Mouse (Mus musculus) spleen, postnatal 36 days (tissue): ENCODE data around the gene Cdkl3.
A peak's percentile ranks its signal among the peaks of the same experiment; 100 is the strongest.

Source experiments
- DNase-seq, 2 experiments: peaks; one replicate each; pipeline ENCODE4 v3.0.0; 2022; ENCODE audit warnings: low spot score in 2 of 2, mixed read lengths in 1 of 2

Gene Cdkl3

DNA sequence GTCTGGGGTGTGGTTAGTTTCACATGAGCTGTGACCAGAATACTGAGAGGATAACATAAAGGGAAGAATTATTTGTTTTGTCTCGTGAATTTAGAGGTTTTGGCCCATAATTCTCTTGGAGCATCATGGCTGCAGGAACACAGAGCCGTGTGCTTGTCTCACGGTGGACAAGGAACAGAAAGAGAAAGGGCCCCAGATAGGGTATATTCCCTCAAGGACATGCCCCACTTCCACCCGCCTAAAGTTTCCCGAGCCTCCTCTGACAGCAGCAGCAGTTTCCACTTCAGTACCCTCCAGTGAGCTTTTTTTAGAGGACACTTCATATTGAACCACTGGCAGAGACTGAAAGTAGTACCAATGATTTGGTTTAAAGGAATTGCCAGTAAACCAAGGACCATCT is 7.5 kb downstream of the Cdkl3 start:
- DNase-seq: no peak

DNA sequence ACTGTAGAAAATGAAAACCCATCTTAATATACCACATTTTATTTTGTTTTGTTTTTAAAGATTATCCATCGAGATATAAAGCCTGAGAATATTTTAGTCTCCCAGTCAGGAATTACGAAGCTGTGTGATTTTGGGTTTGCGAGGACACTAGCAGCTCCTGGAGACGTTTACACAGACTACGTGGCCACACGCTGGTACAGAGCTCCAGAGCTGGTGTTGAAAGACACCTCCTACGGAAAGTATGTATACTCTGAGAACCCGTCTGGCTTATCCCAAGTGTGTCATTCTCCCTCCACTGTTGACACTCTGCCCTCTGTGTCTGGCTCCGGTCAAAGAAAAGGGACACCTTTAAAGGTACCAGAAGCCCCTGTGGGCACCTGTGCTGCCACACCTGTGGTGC is 14.2 kb downstream of the Cdkl3 start:
- no peak for DNase-seq

DNA sequence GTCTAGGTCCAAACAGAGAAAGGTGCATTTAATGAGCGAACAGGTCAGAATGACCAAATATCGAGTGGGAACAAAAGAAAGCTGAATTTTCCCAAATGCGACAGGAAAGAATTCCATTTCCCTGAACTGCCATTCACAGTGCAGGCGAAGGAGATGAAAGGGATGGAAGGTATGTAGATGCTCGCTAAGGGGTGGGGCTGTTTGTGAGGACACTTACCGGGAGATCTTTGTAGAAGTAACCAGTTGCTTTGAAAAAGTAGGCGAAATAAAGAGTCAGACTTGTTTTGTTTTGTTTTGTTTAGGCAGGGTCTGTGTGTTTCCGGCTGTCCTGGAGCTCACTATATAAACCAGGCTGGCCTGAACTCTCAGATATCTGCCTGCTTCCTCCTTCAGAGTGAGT is 28.3 kb downstream of the Cdkl3 start:
- DNase-seq: no peak

DNA sequence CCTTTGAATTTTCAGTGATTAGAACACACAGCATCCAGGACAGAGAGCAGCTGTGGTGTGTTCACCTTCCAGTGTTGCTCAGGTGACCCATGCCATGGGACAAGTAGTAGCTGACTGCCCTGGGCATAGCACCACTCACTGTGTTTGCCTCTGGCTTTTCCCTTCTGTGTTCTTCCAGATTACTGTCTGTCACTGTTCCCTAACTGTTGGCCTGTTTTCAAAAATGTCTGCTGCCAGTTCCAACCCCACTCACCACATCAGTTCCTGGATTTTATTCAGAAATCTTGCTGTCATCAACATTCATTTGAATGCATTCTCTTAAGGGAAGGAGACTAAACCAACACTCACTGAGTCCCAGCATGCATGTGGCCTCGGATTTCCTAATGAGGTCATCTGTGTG is 29.9 kb downstream of the Cdkl3 start:
- no peak for DNase-seq

DNA sequence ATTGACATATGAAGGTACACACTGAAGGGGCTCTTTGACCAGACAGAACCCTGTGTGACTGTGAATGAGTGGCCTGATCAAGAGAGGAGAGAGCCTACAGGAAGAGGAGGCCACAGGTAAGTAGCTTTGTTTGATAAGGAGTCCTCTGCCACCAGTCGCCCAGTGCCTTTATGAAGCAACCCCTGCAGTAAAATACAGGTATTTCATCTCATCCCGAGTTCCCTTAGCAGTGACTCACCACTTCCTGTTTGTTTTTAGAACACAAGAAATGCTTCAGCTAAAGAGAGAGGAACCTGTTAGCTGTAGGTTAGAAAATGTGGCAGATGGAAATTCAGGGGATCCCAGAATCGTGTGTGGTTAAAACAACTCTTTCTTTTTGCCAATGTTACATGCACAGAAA is 31.9 kb downstream of the Cdkl3 start:
- DNase-seq: no peak

DNA sequence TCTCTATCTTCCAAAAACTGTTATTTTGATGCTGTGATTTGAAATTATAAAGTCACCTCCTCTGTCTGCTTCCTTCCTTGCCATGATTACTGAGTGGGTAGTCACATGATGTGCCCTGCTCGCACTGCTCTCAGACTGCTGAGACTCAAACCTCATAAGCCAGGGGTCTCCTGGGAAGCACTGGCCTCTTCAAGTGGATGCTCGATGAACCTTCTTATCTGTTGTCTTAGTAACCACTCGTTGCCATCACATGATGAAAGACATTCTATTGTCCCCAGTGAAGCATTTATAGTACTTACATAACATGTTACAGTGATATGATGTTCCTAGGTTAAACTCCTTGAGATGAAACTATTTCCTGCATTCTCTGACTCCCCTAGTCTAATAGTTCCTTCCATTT is 33.6 kb downstream of the Cdkl3 start:
- no peak for DNase-seq

DNA sequence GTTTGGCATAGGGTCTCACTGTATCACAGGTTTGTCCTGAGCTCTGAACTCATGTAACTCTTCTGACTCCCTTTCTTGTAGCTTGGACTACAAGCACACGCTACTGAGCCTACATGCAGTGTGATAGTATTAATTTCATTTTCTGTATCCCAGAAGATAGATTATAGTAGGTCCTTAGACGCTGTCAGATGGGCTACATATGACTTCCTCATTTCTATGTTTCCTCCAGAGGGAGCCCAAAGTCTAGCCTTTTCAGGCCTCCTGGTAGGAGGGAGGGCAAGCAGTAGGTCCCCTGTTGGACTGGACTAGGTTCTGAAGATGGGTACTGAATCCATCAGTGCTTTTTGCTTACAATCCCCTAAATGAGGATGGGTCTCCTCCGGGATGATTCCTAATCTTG is 39.2 kb downstream of the Cdkl3 start:
- peak in 1 of 2 experiments; percentile 19 for DNase-seq

DNA sequence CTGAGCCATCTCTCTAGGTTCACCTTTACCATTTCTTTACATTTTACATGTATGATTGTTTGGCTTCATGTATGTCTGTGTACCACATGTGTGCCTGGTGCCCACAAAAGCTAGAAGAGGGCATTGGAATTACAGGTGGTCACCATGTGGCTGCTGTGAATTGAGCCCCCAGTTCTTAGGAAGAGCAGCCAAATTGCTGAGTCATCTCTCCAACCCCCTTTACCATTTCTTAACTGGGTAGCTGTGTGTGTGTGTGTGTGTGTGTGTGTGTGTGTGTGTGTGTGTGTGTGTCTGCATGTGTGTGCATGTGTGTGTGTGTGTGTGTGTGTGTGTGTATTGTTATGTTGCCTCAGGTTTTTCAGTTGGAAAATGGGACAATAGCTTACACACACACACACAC is 40.1 kb downstream of the Cdkl3 start:
- no peak for DNase-seq

DNA sequence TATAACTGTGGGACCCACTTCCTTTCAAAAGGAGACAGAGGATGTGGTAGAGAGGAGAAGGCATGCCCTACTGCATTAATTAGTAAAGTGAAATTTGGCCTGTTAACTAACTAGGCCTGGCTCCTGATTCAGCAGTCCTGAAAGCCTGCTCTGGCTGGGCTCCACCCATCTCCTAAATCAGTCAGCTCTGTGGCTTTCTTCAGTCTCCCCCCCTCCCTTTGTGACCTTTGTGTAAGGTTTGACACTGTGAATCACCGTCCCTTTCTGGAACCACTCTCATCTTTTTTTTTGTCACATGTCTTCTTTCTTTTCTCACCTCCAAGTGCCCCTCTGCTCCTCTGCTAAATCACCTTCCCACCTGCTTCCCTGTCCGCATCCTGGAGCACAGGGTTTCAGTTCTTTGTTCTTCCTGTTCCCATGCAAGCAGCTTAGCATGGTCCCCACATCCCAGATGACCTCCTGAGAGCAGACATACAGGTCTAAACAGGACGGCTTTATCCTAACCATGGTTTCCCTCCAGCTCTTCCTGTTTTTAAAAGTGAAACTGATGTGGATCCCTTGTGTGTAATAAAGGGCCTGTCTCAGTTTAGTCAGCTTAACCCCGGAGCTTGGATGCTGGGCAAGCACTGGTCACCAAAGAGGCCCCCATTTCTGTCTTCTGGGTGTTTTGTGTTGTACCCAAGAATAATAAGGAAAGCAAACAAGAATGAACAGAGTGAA is 42.6 kb downstream of the Cdkl3 start:
- DNase-seq: peak; percentile 10 to 20

DNA sequence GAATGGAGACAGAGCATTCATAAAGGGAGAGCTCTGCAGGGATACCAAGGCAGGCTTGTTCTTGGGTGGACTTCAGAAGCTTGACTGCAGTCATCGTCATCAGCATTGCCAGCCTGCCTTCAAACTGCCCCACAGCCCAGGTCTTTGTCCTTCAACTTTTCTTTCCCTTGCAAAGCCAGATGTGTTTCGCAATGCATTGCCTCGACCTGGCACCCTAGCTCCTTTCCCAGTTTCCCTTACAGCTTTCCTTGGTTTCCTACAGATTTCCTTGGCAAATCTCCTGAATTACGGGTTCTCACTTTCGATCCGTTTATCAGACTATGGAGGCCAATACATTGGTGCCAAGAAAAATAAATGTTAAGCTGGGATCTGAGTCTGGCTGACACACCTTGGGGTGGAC is 49.4 kb downstream of the Cdkl3 start:
- DNase-seq: no peak

DNA sequence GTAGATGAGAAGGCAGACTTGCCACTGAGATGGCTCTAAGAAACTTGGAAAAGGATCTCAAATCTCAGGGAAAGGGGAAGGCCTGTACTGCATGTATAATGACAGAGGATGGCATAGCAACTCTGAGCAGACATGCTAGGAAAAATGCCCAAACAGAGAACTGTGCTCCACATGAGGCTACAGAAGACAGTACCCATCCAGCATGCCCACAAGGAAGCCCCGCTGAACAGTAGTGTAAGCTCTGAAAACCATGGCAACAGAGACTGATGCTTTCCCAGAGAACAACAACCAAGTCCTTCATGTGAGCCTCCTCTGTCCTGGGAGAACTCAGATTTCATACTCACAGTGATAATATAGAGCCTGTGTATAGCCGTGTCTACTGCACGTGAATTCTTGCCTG is 50.7 kb downstream of the Cdkl3 start:
- DNase-seq: no peak

DNA sequence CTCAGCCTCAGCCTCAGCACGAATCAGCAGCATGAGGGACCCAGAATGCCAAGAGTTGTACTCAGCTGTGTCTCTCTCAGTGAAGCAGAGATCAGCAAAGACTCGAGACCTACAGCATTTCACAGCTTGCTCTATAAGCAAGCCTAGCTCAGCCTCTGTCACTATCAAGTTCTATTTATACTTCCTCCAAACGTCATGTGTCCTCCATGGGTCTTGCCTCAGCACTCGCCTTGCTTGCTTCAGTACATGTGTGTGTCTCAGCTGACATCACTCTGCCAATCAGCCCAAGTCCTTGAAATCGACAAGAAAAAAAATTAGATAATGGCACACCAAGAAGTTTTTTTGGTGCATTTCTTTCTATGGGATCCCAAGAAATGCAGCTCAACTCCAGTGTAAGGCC is 52.2 kb downstream of the Cdkl3 start:
- DNase-seq: no peak

DNA sequence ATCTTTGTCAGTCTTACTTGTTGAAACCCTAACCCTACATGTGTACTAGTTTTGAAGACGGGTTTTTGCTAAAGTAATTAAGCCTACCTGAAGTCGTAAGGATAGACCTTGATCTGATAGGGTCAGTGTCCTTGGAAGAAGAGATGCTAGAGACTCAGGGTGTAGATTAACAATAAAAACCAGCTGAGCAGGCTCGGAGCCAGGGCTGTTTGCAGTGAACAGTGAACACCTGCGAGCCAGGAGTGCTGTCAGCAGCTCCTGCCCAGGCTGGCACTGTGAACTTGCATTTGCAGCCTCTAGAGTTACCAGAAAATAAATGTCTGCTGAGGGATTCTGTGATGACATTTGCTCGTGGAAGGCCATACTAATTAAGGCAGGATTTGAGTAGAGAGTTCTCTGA is 55.0 kb downstream of the Cdkl3 start:
- DNase-seq: no peak

DNA sequence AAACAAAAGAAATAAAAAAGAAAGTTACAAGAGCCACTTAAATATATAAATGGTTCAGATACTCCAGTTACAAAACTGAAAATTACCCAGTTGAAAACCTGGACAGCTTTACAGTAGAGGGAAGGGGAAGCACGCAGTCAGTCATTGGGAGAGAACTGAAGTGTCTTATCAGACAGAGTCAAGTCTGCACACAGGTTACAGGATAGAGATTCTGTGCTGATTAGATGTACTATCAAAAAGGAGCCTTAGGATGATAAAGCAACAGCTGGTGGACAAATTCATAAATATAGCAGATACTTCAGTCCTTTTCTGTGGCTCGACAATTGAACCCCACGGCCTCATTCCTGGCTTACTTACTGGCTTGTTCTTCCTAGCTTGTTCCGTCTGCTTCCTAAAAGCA is 56.3 kb downstream of the Cdkl3 start:
- no peak for DNase-seq

DNA sequence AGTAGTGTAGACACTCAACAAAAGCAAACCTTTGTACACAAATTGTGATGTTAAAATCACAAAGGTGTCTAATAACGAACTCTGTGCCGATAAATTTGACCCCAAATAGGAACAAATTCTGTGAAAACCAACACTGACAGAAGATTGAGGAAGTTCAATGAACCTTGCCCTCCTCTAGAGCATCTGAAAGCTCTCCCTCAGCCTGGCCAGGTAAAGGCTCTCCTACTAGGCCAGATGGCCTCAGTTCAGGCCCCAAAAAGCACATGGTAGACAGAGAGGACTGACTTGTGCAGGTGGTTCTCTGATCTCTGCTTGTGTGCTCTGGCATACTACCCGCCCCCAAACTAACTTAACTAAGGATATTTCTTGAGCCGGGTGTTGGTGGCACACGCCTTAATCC is 58.4 kb downstream of the Cdkl3 start:
- DNase-seq: no peak

DNA sequence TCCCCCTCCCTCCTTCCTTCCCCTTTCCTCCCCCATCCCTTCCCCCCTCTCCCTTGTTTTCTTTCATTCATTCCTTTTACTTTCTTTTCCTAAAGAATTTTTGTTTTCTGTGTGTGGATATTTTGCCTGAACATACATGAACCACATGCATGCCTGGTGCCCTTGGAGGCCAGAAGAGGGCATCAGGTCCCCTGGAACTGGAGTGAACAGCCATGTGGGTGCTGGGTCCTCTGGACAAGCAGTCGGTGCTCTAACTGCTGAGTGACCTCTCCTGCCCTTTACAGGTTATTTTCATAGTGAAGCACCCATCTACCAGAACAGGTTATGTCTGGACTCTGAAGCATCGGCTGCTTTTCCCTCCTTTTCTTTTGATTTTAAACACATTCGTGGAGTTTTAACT is 60.4 kb downstream of the Cdkl3 start:
- DNase-seq: no peak

DNA sequence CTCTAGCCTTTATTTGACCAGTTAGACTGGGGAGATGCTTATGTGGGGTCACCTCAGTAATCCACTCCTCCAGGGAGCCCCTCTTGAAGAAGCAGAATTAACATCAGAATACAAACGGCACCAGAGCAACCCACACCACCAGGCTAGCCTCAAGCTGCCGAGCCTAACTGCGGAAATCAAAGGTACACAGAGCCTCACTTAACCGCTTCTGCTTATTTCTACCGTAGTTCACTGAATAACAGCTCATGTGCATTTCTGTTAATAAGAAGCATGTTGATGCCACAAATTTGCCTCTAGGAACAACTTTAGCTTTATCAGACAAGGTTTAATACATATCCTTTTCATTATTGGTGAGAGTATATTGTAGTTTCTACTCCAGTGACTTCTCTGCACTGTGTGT is 61.8 kb downstream of the Cdkl3 start:
- no peak for DNase-seq

DNA sequence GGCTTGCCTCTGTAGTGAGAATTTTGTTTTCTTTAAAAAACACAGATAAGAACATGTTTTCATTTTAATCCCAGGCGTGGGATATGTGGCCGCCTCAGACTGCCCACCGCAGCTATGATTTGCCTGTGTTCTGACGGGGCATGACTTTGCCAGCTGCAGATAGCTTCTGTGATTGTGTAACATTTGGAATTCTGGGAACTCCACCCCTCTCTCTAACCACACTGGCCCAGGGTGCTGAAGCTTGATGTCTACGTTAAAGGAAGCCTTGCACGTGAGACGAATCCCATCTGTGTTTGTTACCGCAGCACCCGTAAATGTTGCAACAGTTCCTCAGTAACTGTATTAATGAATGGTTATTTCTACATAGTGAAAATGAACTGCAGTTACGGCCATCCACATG is 67.7 kb downstream of the Cdkl3 start:
- no peak for DNase-seq

DNA sequence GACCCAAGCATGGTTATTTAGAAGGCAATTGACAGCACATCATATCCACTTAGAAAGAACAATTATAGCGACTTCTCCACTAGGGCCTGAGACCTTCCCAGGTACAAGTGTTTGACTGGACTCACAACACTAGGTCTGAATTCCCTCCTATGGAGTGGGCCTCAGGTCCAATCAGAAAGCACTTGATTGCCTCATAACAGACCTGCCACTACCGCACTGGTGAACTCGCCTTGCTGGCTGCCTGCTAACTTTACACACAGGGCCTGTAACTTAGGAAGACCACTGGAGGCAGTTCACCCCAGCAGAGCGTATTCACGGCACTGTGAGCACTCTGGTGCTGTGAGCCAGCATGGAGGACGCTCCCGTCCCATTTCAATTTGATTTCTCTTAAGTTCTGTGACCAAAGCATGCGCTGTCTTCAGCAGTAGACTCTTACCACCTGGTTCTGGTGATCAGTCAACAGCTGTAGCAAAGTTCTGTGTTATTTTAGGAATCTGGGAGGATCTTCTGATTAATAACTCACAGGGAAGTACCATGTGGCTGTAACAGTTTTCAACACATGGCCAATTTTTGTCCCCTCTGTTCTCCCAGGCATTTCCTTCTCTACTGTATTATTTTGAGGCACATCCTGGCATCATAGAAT is 69.6 kb downstream of the Cdkl3 start:
- DNase-seq: no peak

DNA sequence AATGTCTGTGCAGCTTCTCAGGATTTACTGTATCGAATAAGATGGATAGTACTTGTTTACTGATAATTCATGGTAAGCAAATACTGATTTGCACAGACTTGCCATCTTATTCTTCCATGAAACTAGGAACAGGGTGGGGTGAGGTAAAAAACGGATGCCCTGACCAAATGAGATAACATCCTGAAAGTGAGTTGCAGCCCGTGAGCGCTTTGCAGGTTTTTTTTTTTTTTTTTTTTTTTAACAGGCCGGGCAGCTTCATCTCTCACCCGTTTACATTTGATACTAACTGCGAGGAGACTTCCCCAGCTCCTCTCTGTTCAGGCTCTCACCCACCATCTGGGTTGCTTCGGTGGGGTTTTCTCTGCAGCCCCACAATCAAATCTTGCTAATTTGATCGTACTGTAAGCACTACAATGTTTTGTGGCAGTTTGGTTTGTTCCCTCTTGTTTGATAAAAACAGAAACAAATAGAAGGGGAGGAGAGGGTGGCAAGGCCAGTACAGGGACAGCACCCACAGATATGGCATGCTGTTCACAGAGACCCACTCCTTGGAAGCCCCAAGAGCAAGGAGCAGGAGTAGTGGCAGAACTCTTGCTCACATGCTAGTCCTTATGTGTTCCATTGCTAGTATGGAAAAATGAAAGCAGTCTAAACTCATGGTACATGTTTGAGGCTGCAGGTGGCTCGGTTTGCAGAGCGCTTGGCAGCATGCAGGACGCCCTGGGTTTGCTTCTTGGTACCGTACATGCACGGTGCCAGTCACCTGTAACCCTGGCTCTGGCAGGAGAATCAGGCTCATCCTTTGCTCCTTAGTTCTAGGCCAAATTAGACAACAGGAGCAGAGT is 70.8 kb downstream of the Cdkl3 start:
- no peak for DNase-seq

DNA sequence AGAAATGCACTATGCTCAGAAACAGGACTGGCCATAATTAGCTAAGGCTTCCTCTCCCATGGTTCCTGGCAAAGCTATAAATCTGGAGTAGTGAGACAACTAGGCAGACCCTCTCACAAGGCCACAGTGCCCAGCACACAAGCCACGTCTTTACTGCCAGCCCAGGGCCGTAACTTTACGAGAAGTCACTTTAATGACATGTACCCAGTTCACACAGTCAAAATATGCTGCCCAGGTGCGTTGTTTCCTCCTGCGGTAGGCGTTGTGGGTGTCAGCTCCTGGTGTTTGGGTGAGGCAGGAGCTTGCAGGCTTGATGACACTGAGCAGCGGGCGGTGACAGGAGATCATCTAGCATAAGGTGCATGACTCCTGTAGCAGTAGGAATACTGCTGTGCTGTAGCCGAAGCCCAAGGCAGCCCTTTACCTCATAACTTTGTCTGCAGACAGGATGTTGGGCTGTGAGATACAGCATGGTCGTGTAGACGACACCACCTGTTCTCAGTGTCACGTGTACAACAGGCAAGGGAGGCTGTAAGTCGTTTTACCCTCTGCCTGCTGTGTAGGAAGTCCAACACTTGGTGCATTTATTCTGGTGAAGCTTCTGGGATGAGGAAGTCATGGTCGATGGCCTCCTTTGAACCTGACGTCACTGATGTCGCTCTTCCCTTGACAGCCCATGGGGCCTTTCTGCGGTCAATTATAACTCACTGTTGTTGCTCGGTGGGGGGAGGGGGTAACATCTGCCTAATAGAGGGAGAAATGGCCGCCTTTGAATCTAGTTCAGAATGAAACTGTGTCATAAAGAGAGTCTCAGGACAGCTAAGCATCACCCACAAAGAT is 72.0 kb downstream of the Cdkl3 start:
- peak; percentile 48 to 59 for DNase-seq

DNA sequence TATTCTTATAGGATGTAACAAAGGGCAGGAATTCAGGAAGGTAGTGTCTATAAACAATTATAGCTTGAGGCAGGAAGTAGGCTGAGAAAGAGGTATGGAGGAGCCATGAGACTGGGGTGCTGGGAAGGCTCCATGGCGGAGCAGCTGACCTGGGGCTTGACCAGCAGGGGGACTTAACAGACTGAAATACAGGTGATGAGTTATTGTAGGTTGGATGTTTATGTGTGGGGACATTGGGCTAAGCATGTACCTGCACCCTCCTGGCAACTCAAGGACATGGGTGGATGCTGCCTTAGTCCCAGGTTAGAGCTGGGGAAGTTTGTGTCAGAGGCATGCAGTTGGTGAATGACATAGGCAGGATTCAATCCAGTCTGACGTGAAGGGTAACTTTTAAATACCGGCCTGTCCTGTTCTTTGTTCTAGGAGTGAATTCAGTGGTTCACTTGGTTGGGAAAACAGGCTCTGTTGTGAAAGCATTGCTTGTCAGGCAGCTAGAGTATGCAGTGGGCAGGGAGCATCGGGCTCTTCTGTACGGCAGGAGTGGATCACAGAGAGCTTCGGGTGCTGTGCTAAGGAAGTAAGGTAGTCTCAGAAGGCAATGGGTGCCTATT is 72.8 kb downstream of the Cdkl3 start:
- no peak for DNase-seq
